Mouse (Mus musculus): Measurements from ENCODE around the gene Unc5a. TPM values are rescaled to one million over a fixed set of nuclear protein-coding genes. Genes with fewer than 3 reads are reported as not detected.
A peak's percentile ranks its signal among the peaks of the same experiment; 100 is the strongest.

Gene Unc5a
- polyA plus RNA-seq, 1 experiment from 2014 or later: 1.5 TPM

- Histone ChIP-seq H3K27ac (ENCODE audit: low read depth, low read length) (no peak overlapping the region), H3K36me3 (ENCODE audit: control insufficient read depth, insufficient read depth, low read length) (no peaks in the 10 kb centered on the region), H3K4me1 (replicated peaks; ENCODE audit: control insufficient read depth, insufficient read depth, low read length) (peaks cover 3% of the 10 kb centered on the region), H3K9ac (ENCODE audit: low read depth, low read length) (no peak overlapping the region), H3K9me3 (ENCODE audit: control insufficient read depth, low read length) (no peaks in the 10 kb centered on the region), H3K27me3 (replicated peaks; ENCODE audit: control insufficient read depth, insufficient read depth, low read length) (peaks cover 66% of the 10 kb centered on the region), H3K4me3 (ENCODE audit: low read depth, low read length) (no peak overlapping the region), H3K4me2 (no peak overlapping the region)
- ATAC-seq (replicated peaks; ENCODE audit: low FRiP score): no peak
- 53% methylated on average over 1 of the region's 1 CpGs for WGBS
- no peak for DNase-seq (ENCODE audit: low spot score)
Measured at GRCm38 (mm10) chr13:54946406-54946805, 2.8 kb upstream of the Unc5a start.

- peak; percentile 49 for DNase-seq (ENCODE audit: low spot score)
- Histone ChIP-seq H3K9me3 (ENCODE audit: control insufficient read depth, low read length) (no peaks in the 10 kb centered on the region), H3K27ac (ENCODE audit: low read depth, low read length) (no peak overlapping the region), H3K27me3 (replicated peaks; ENCODE audit: control insufficient read depth, insufficient read depth, low read length) (peaks cover 89% of the 10 kb centered on the region), H3K9ac (ENCODE audit: low read depth, low read length) (no peak overlapping the region), H3K4me2 (peak overlapping the region; percentile 86), H3K4me3 (ENCODE audit: low read depth, low read length) (peak overlapping the region; percentile 59), H3K4me1 (replicated peaks; ENCODE audit: control insufficient read depth, insufficient read depth, low read length) (peaks cover 3% of the 10 kb centered on the region), H3K36me3 (ENCODE audit: control insufficient read depth, insufficient read depth, low read length) (no peaks in the 10 kb centered on the region)
- ATAC-seq (replicated peaks; ENCODE audit: low FRiP score): no peak
- 1% methylated on average over 36 of the region's 44 CpGs for WGBS
Measured at GRCm38 (mm10) chr13:54949592-54949991, 381 bp downstream of the Unc5a start.

GRCm38 (mm10) chr13:54950131-54950530 is 920 bp downstream of the Unc5a start:
- DNase-seq (ENCODE audit: low spot score) (no peak), ATAC-seq (replicated peaks; ENCODE audit: low FRiP score) (no peak)

GRCm38 (mm10) chr13:54951166-54951565 is 2.0 kb downstream of the Unc5a start:
- whole genome bisulfite sequencing: 54% methylated on average over 5 of the region's 5 CpGs
- H3K4me2 ChIP-seq: no peak overlapping the region
- no peak overlapping the region for H3K27ac ChIP-seq (ENCODE audit: low read depth, low read length)
- no peaks in the 10 kb centered on the region for H3K36me3 ChIP-seq (ENCODE audit: control insufficient read depth, insufficient read depth, low read length)
- H3K4me3 ChIP-seq (ENCODE audit: low read depth, low read length): no peak overlapping the region
- H3K27me3 ChIP-seq (replicated peaks; ENCODE audit: control insufficient read depth, insufficient read depth, low read length): peaks cover 99% of the 10 kb centered on the region
- peaks cover 3% of the 10 kb centered on the region for H3K4me1 ChIP-seq (replicated peaks; ENCODE audit: control insufficient read depth, insufficient read depth, low read length)
- H3K9me3 ChIP-seq (ENCODE audit: control insufficient read depth, low read length): no peaks in the 10 kb centered on the region
- DNase-seq (ENCODE audit: low spot score): no peak
- ATAC-seq (replicated peaks; ENCODE audit: low FRiP score): no peak
- H3K9ac ChIP-seq (ENCODE audit: low read depth, low read length): no peak overlapping the region

More at GRCm38 (mm10) chr13:54950131-54950530, 920 bp downstream of the Unc5a start:
- Histone ChIP-seq H3K4me2 (peak overlapping the region; percentile 86), H3K4me3 (ENCODE audit: low read depth, low read length) (peak overlapping the region; percentile 59), H3K9me3 (ENCODE audit: control insufficient read depth, low read length) (no peaks in the 10 kb centered on the region), H3K9ac (ENCODE audit: low read depth, low read length) (no peak overlapping the region), H3K4me1 (replicated peaks; ENCODE audit: control insufficient read depth, insufficient read depth, low read length) (peaks cover 3% of the 10 kb centered on the region), H3K27me3 (replicated peaks; ENCODE audit: control insufficient read depth, insufficient read depth, low read length) (peaks cover 95% of the 10 kb centered on the region), H3K36me3 (ENCODE audit: control insufficient read depth, insufficient read depth, low read length) (no peaks in the 10 kb centered on the region), H3K27ac (ENCODE audit: low read depth, low read length) (no peak overlapping the region)
- WGBS: 2% methylated on average over 9 of the region's 9 CpGs

- no peak for DNase-seq (ENCODE audit: low spot score)
- Histone ChIP-seq H3K9ac (ENCODE audit: low read depth, low read length) (no peak overlapping the region), H3K4me2 (no peak overlapping the region), H3K4me1 (replicated peaks; ENCODE audit: control insufficient read depth, insufficient read depth, low read length) (peaks cover under 1% of the 10 kb centered on the region; the same call in 1 of the 2 replicates), H3K27ac (ENCODE audit: low read depth, low read length) (no peak overlapping the region), H3K36me3 (ENCODE audit: control insufficient read depth, insufficient read depth, low read length) (no peaks in the 10 kb centered on the region), H3K27me3 (replicated peaks; ENCODE audit: control insufficient read depth, insufficient read depth, low read length) (peaks cover 94% of the 10 kb centered on the region), H3K4me3 (ENCODE audit: low read depth, low read length) (no peak overlapping the region), H3K9me3 (ENCODE audit: control insufficient read depth, low read length) (no peaks in the 10 kb centered on the region)
- ATAC-seq (replicated peaks; ENCODE audit: low FRiP score): no peak
- 52% methylated on average over 2 of the region's 2 CpGs for WGBS
Measured at GRCm38 (mm10) chr13:54954745-54955144, 5.5 kb downstream of the Unc5a start.

- ATAC-seq (replicated peaks; ENCODE audit: low FRiP score) (peak; percentile 20; the same call in 1 of the 2 replicates), DNase-seq (ENCODE audit: low spot score) (peak; percentile 54)
- H3K9me3 ChIP-seq (ENCODE audit: control insufficient read depth, low read length): no peaks in the 10 kb centered on the region
- 0 out of 2 replicates have a peak, but pooled peaks cover 5% of the 10 kb centered on the region for H3K4me1 ChIP-seq (replicated peaks; ENCODE audit: control insufficient read depth, insufficient read depth, low read length)
- no peak overlapping the region; the same call in 1 of the 2 replicates for H3K9ac ChIP-seq (ENCODE audit: low read depth, low read length)
- H3K4me2 ChIP-seq: peak overlapping the region; percentile 71
- peaks cover 84% of the 10 kb centered on the region for H3K27me3 ChIP-seq (replicated peaks; ENCODE audit: control insufficient read depth, insufficient read depth, low read length)
- no peak overlapping the region for H3K27ac ChIP-seq (ENCODE audit: low read depth, low read length)
- H3K36me3 ChIP-seq (ENCODE audit: control insufficient read depth, insufficient read depth, low read length): no peaks in the 10 kb centered on the region
- H3K4me3 ChIP-seq (ENCODE audit: low read depth, low read length): peak overlapping the region; percentile 55
- 2% methylated on average over 54 of the region's 61 CpGs for WGBS
Measured at GRCm38 (mm10) chr13:54955695-54956471, 6.7 kb downstream of the Unc5a start.

- no peak for ATAC-seq (replicated peaks; ENCODE audit: low FRiP score)
- Histone ChIP-seq H3K9ac (ENCODE audit: low read depth, low read length) (no peak overlapping the region), H3K4me3 (ENCODE audit: low read depth, low read length) (no peak overlapping the region), H3K36me3 (ENCODE audit: control insufficient read depth, insufficient read depth, low read length) (no peaks in the 10 kb centered on the region), H3K27ac (ENCODE audit: low read depth, low read length) (no peak overlapping the region), H3K4me1 (replicated peaks; ENCODE audit: control insufficient read depth, insufficient read depth, low read length) (0 out of 2 replicates have a peak, but pooled peaks cover 5% of the 10 kb centered on the region), H3K27me3 (replicated peaks; ENCODE audit: control insufficient read depth, insufficient read depth, low read length) (peaks cover 70% of the 10 kb centered on the region), H3K4me2 (no peak overlapping the region), H3K9me3 (ENCODE audit: control insufficient read depth, low read length) (no peaks in the 10 kb centered on the region)
- 61% methylated on average over 7 of the region's 7 CpGs for WGBS
- no peak for DNase-seq (ENCODE audit: low spot score)
Measured at GRCm38 (mm10) chr13:54957281-54957680, 8.1 kb downstream of the Unc5a start.

- DNase-seq (ENCODE audit: low spot score): no peak
- H3K36me3 ChIP-seq (ENCODE audit: control insufficient read depth, insufficient read depth, low read length): no peaks in the 10 kb centered on the region
Measured at GRCm38 (mm10) chr13:54959059-54959701, 10.0 kb downstream of the Unc5a start.

More at GRCm38 (mm10) chr13:54959059-54959701, 10.0 kb downstream of the Unc5a start:
- Histone ChIP-seq H3K9me3 (ENCODE audit: control insufficient read depth, low read length) (no peaks in the 10 kb centered on the region), H3K4me3 (ENCODE audit: low read depth, low read length) (no peak overlapping the region), H3K27me3 (replicated peaks; ENCODE audit: control insufficient read depth, insufficient read depth, low read length) (peaks cover 51% of the 10 kb centered on the region), H3K4me1 (replicated peaks; ENCODE audit: control insufficient read depth, insufficient read depth, low read length) (0 out of 2 replicates have a peak, but pooled peaks cover 5% of the 10 kb centered on the region), H3K9ac (ENCODE audit: low read depth, low read length) (no peak overlapping the region), H3K27ac (ENCODE audit: low read depth, low read length) (no peak overlapping the region), H3K4me2 (no peak overlapping the region)
- WGBS: 47% methylated on average over 15 of the region's 15 CpGs
- ATAC-seq (replicated peaks; ENCODE audit: low FRiP score): no peak
